Mouse (Mus musculus) skeletal muscle tissue, postnatal 0 days (tissue): Measurements from ENCODE around the gene Olfm3. TPM values are rescaled to one million over a fixed set of nuclear protein-coding genes. Genes with fewer than 3 reads are reported as not detected.

Experiments
- polyA plus RNA-seq: library from polyadenylated mRNA; unstranded; fragments of >200 nt; fragmentation: Nextera tagmentation; extraction: Ambion mirVana; gene quantifications from 2 replicates; pipeline ENCODE4 v1.2.1, GENCODE M21; 2015

Olfm3 gene
- polyA plus RNA-seq: 0.06 TPM in 1 of 2 replicates, not detected in the other

DNA sequence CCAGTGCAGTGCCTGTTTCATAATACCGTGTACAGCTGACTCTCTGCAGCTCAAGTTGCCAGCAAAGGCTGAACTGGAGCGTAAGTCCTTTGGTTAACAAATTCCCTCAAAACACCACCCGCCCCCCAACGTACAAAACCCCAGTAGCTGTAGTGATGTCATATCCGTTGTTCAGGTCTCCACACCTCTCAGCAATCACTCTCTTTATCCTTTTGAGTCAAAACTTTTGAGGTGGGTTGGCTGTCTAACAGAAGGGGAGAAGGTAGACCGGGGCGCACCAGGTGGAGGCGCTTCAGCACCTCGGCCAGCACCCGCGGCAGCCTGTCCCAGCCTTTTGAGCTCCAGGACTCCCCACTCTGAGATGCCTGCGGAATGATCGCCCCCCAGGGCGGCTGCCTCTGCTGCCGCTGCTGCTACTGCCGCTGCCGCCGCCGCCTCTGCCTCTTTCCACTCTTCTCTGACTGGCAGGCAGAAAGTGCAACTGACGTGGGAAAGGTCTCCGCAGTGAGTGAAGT lies at the start of gene Olfm3:
Olfm3 (plus strand) TSS at position 155 of the 515 bp plus-strand sequence.

